Mouse (Mus musculus) heart, embryonic 16.5 days (tissue): Measurements from ENCODE around the gene Olfr16. TPM values are rescaled to one million over a fixed set of nuclear protein-coding genes. Genes with fewer than 3 reads are reported as not detected.

Source experiments
- ATAC-seq: fragments of 200-750 bp; cut with Nextera tagmentation; replicated peaks from 2 replicates; pipeline ENCODE4 v1.8.0; 2017; ENCODE audit warnings: moderate number of reproducible peaks; ENCODE audit not compliant: insufficient read depth, low FRiP score; ENCODE audit errors: extremely low read depth
- H3K27ac ChIP-seq: fragments of 300-500 bp; sonication (generic); 2 replicates; pipeline ENCODE4 v1.5.1; 2014; ENCODE audit warnings: mild to moderate bottlenecking, low read length, control low read depth, moderate library complexity
- H3K27me3 ChIP-seq: fragments of 300-500 bp; sonication (generic); 2 replicates; pipeline ENCODE4 v1.6.1; 2014; ENCODE audit warnings: low read length, mixed read lengths; ENCODE audit not compliant: control insufficient read depth, insufficient read depth
- H3K36me3 ChIP-seq: fragments of 300-500 bp; sonication (generic); 2 replicates; pipeline ENCODE4 v1.6.1; 2014; ENCODE audit not compliant: control insufficient read depth, insufficient read depth
- H3K4me1 ChIP-seq: fragments of 300-500 bp; sonication (generic); 2 replicates; pipeline ENCODE4 v1.6.1; 2014; ENCODE audit warnings: low read length, mixed read lengths; ENCODE audit not compliant: control insufficient read depth, insufficient read depth
- H3K4me2 ChIP-seq: fragments of 300-500 bp; sonication (generic); 2 replicates; pipeline ENCODE4 v1.6.1; 2014; ENCODE audit warnings: low read depth, mild to moderate bottlenecking, control low read depth, low read length
- H3K4me3 ChIP-seq: fragments of 300-500 bp; sonication (generic); 2 replicates; pipeline ENCODE4 v1.5.1; 2014; ENCODE audit warnings: mild to moderate bottlenecking, control low read depth, low read length
- H3K9ac ChIP-seq: fragments of 300-500 bp; sonication (generic); 2 replicates; pipeline ENCODE4 v1.6.1; 2014; ENCODE audit warnings: low read length, control low read depth
- H3K9me3 ChIP-seq: fragments of 300-500 bp; sonication (generic); replicated peaks from 2 replicates; pipeline ENCODE4 v1.6.1; 2016; ENCODE audit warnings: low read length; ENCODE audit not compliant: control insufficient read depth
- WGBS: fragments of 180-500 bp; shearing (Covaris S2); extraction: QIAGEN DNeasy Blood & Tissue Kit; methylation state at CpG from one replicate; pipeline ENCODE4 v1.1.7; 2014; 5-methylcytosine and 5-hydroxymethylcytosine counted together
- polyA plus RNA-seq: library from polyadenylated mRNA; unstranded; fragments of >200 nt; fragmentation: Nextera tagmentation; extraction: Ambion mirVana; gene quantifications from 2 replicates; pipeline ENCODE4 v1.2.1, GENCODE M21; 2015

Olfr16 gene
- polyA plus RNA-seq, 1 experiment from 2014 or later = not detected

- Histone ChIP-seq H3K4me3 (no peak overlapping the region), H3K36me3 (no peaks in the 10 kb centered on the region), H3K27me3 (no peaks in the 10 kb centered on the region), H3K9me3 (no peaks in the 10 kb centered on the region), H3K9ac (no peak overlapping the region), H3K27ac (no peak overlapping the region), H3K4me2 (no peak overlapping the region), H3K4me1 (no peaks in the 10 kb centered on the region)
- 70% methylated on average over 3 of the region's 3 CpGs for WGBS
- no peak for ATAC-seq
Observed at GRCm38 (mm10) chr1:172990635-172991009, 40.4 kb downstream of the Olfr16 start.

Other genes starting within 250 kb of the Olfr16 start
- gene Apcs, start 55.4 kb upstream of the Olfr16 start, polyA plus RNA-seq = not detected in 2 replicates
- gene Olfr1408, start 187.0 kb downstream of the Olfr16 start, polyA plus RNA-seq = not detected in 2 replicates
- gene Olfr1406, start 240.2 kb downstream of the Olfr16 start, polyA plus RNA-seq = not detected in 2 replicates
- gene Olfr218, start 247.4 kb downstream of the Olfr16 start, polyA plus RNA-seq = not detected in 2 replicates